Mouse (Mus musculus) neural tube, embryonic 11.5 days (tissue): ENCODE data around the gene Gm42878. TPM values are rescaled to one million over a fixed set of nuclear protein-coding genes. Genes with fewer than 3 reads are reported as not detected.

Experiments used
- ATAC-seq: fragments of 200-750 bp; cut with Nextera tagmentation; 2 replicates; pipeline ENCODE4 v1.8.0; 2017; ENCODE audit warnings: moderate number of reproducible peaks, mild to moderate bottlenecking, moderate TSS enrichment, moderate library complexity; ENCODE audit not compliant: insufficient read depth, low FRiP score, low TSS enrichment
- DNase-seq: peaks from one replicate; pipeline ENCODE4 v3.0.0-alpha.2; 2015; ENCODE audit warnings: low spot score
- H3K27ac ChIP-seq: fragments of 300-500 bp; sonication (generic); 2 replicates; pipeline ENCODE4 v1.5.1; 2014; ENCODE audit warnings: low read depth, mild to moderate bottlenecking, low read length
- H3K27me3 ChIP-seq: fragments of 300-500 bp; sonication (generic); 2 replicates; pipeline ENCODE4 v1.6.1; 2014; ENCODE audit warnings: mild to moderate bottlenecking, low read length, mixed read lengths; ENCODE audit not compliant: control insufficient read depth, insufficient read depth
- H3K36me3 ChIP-seq: fragments of 300-500 bp; sonication (generic); 2 replicates; pipeline ENCODE4 v1.6.1; 2014; ENCODE audit warnings: mild to moderate bottlenecking, low read length, moderate library complexity, mixed read lengths; ENCODE audit not compliant: control insufficient read depth, insufficient read depth
- H3K4me1 ChIP-seq: fragments of 300-500 bp; sonication (generic); 2 replicates; pipeline ENCODE4 v1.6.1; 2014; ENCODE audit warnings: low read length, mixed read lengths; ENCODE audit not compliant: control insufficient read depth, insufficient read depth
- H3K4me2 ChIP-seq: fragments of 300-500 bp; sonication (generic); 2 replicates; pipeline ENCODE4 v1.6.1; 2014; ENCODE audit warnings: low read depth, mild to moderate bottlenecking, moderate library complexity
- H3K4me3 ChIP-seq: fragments of 300-500 bp; sonication (generic); 2 replicates; pipeline ENCODE4 v1.5.1; 2014; ENCODE audit warnings: low read depth, low read length
- H3K9ac ChIP-seq: fragments of 300-500 bp; sonication (generic); 2 replicates; pipeline ENCODE4 v1.6.1; 2014; ENCODE audit warnings: mild to moderate bottlenecking, low read length
- H3K9me3 ChIP-seq: fragments of 300-500 bp; sonication (generic); 2 replicates; pipeline ENCODE4 v1.6.1; 2016; ENCODE audit warnings: low read length; ENCODE audit not compliant: control insufficient read depth
- WGBS: fragments of 180-500 bp; shearing (Covaris S2); extraction: QIAGEN DNeasy Blood & Tissue Kit; methylation state at CpG from one replicate; pipeline ENCODE4 v1.1.7; 2014; 5-methylcytosine and 5-hydroxymethylcytosine counted together
- polyA plus RNA-seq: library from polyadenylated mRNA; unstranded; fragments of >200 nt; fragmentation: Nextera tagmentation; extraction: Ambion mirVana; gene quantifications from 2 replicates; pipeline ENCODE4 v1.2.1, GENCODE M21; 2014

The Gm42878 gene
- polyA plus RNA-seq, 1 experiment from 2014 or later, result not detected

GRCm38 (mm10) chr5:121484801-121485200, 60.5 kb downstream of the Gm42878 start:
- Histone ChIP-seq H3K4me3 (no peak overlapping the region), H3K36me3 (no peaks in the 10 kb centered on the region), H3K4me2 (no peak overlapping the region), H3K9ac (no peak overlapping the region), H3K9me3 (no peaks in the 10 kb centered on the region), H3K27ac (no peak overlapping the region), H3K4me1 (no peaks in the 10 kb centered on the region), H3K27me3 (no peaks in the 10 kb centered on the region)
- 83% methylated on average over 5 of the region's 5 CpGs for WGBS
- ATAC-seq (no peak), DNase-seq (no peak)

- Histone ChIP-seq H3K9ac (no peak overlapping the region), H3K4me1 (no peaks in the 10 kb centered on the region), H3K4me3 (no peak overlapping the region), H3K27me3 (no peaks in the 10 kb centered on the region), H3K36me3 (no peaks in the 10 kb centered on the region), H3K4me2 (no peak overlapping the region), H3K27ac (no peak overlapping the region), H3K9me3 (no peaks in the 10 kb centered on the region)
- WGBS, result 40% methylated on average over 3 of the region's 3 CpGs
- ATAC-seq, result no peak
- no peak for DNase-seq
Measured at GRCm38 (mm10) chr5:121477680-121478079, 67.6 kb downstream of the Gm42878 start.

- 72% methylated on average over 1 of the region's 1 CpGs for whole genome bisulfite sequencing
- DNase-seq (no peak), ATAC-seq (no peak)
- Histone ChIP-seq H3K36me3 (no peaks in the 10 kb centered on the region), H3K9ac (no peak overlapping the region), H3K4me3 (no peak overlapping the region), H3K27ac (no peak overlapping the region), H3K4me1 (no peaks in the 10 kb centered on the region), H3K27me3 (no peaks in the 10 kb centered on the region), H3K9me3 (no peaks in the 10 kb centered on the region), H3K4me2 (no peak overlapping the region)
Measured at GRCm38 (mm10) chr5:121476040-121476439, 69.2 kb downstream of the Gm42878 start.

- ATAC-seq, result no peak
- no peak for DNase-seq
- Histone ChIP-seq H3K4me1 (no peaks in the 10 kb centered on the region), H3K9ac (no peak overlapping the region), H3K4me2 (no peak overlapping the region), H3K27ac (no peak overlapping the region), H3K36me3 (no peaks in the 10 kb centered on the region), H3K27me3 (no peaks in the 10 kb centered on the region), H3K4me3 (no peak overlapping the region), H3K9me3 (no peaks in the 10 kb centered on the region)
- WGBS, result 84% methylated on average over 7 of the region's 7 CpGs
Measured at GRCm38 (mm10) chr5:121474610-121475009, 70.7 kb downstream of the Gm42878 start.

GRCm38 (mm10) chr5:121472411-121472810, 72.9 kb downstream of the Gm42878 start:
- Histone ChIP-seq H3K4me3 (no peak overlapping the region), H3K9me3 (no peaks in the 10 kb centered on the region), H3K27ac (no peak overlapping the region), H3K4me2 (no peak overlapping the region), H3K4me1 (no peaks in the 10 kb centered on the region), H3K9ac (no peak overlapping the region), H3K27me3 (no peaks in the 10 kb centered on the region), H3K36me3 (no peaks in the 10 kb centered on the region)
- 84% methylated on average over 2 of the region's 2 CpGs for WGBS
- DNase-seq (no peak), ATAC-seq (no peak)

GRCm38 (mm10) chr5:121469566-121469965, 75.7 kb downstream of the Gm42878 start:
- no peak overlapping the region for H3K27ac ChIP-seq
- H3K9ac ChIP-seq, result no peak overlapping the region
- DNase-seq, result no peak
- no peaks in the 10 kb centered on the region for H3K4me1 ChIP-seq
- H3K9me3 ChIP-seq, result no peaks in the 10 kb centered on the region
- no peak overlapping the region for H3K4me2 ChIP-seq
- H3K27me3 ChIP-seq, result no peaks in the 10 kb centered on the region
- H3K36me3 ChIP-seq, result no peaks in the 10 kb centered on the region
- H3K4me3 ChIP-seq, result no peak overlapping the region
- ATAC-seq, result no peak
- 53% methylated on average over 3 of the region's 3 CpGs for WGBS

Other genes starting within 250 kb of the Gm42878 start
- gene Trafd1, start 159.8 kb downstream of the Gm42878 start, polyA plus RNA-seq, result 86.9 and 94.6 TPM in 2 replicates
- 48.1 and 57.0 TPM in 2 replicates for gene Naa25, start 147.5 kb downstream of the Gm42878 start, polyA plus RNA-seq
- 1.1 and 1.8 TPM in 2 replicates for gene Tmem116, start 93.6 kb downstream of the Gm42878 start, polyA plus RNA-seq
- 119 and 135 TPM in 2 replicates for gene Erp29, start 93.0 kb downstream of the Gm42878 start, polyA plus RNA-seq
- not detected in 2 replicates for gene Adam1b, start 42.0 kb downstream of the Gm42878 start, polyA plus RNA-seq
- 2.2 and 3.5 TPM in 2 replicates for gene Adam1a, start within 50 bp of the Gm42878 start, polyA plus RNA-seq
- 62.6 and 65.3 TPM in 2 replicates for gene Mapkapk5, start 423 bp upstream of the Gm42878 start, polyA plus RNA-seq
- gene Aldh2, start 48.3 kb upstream of the Gm42878 start, polyA plus RNA-seq, result 53.4 and 71.2 TPM in 2 replicates
- 1.3 and 1.7 TPM in 2 replicates for gene Acad12, start 73.5 kb upstream of the Gm42878 start, polyA plus RNA-seq
- 2.5 and 2.8 TPM in 2 replicates for gene Acad10, start 115.0 kb upstream of the Gm42878 start, polyA plus RNA-seq
- 47.9 and 51.3 TPM in 2 replicates for gene Brap, start 115.1 kb upstream of the Gm42878 start, polyA plus RNA-seq
- gene Atxn2, start 165.9 kb upstream of the Gm42878 start, polyA plus RNA-seq, result 101 and 102 TPM in 2 replicates